Mouse (Mus musculus): ENCODE results near the gene Ppif. TPM values are rescaled to one million over a fixed set of nuclear protein-coding genes. Genes with fewer than 3 reads are reported as not detected.

Gene Ppif
- total and polyA plus RNA-seq, 2 experiments from 2014 or later = 35.0 to 39.7 TPM

DNA sequence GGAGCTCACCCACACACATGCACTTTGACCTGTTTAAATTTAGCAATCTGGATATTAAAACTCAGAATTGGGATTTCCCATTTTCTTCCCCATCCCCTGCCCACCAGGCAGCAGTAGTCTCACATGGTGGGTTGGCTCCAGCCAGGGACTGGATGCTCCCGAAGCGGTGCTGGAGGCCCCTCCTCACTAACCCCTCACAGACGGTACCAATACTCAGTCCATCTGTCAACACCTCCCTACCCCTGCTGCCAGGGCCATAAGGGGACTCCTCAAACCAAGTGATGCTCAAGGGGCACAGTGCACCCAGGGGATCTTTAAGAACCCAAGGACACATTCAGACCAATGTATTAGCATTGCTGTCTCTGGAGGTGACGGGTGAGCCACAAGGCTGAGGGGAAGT lies 16.7 kb downstream of the Ppif start:
- WGBS = 73% methylated on average over 4 of the region's 4 CpGs
- H3K9me3 ChIP-seq (ENCODE audit: low read length) = no peaks in the 10 kb centered on the region
- no peak for ATAC-seq

DNA sequence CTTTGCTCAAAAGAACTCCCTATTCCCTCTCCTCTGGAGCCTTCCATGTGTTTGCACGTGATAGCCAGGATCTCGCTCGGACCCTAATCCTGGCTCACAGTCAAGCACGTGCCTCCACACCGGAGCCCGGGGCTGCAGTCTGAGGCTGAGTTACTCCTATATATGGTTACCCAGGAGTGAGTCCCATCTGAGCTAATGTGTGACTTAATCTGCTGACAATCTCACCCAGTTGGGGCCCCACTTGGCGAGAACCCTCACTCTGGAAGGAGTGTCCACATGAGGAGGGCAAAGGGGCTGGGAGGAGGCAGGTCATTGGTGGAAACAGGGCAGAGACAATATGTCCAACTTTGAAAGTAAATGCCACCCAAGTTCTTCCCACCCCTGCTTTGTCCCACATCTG lies 17.2 kb downstream of the Ppif start:
- Histone ChIP-seq H3K9ac (no peak overlapping the region), H3K4me3 (ENCODE audit: low read depth, low read length) (no peak overlapping the region), H3K27ac (ENCODE audit: low read depth, low read length) (no peak overlapping the region), H3K27me3 (ENCODE audit: insufficient read depth, low read length) (no peaks in the 10 kb centered on the region), H3K36me3 (ENCODE audit: insufficient read depth) (no peaks in the 10 kb centered on the region), H3K4me1 (ENCODE audit: insufficient read depth) (no peaks in the 10 kb centered on the region), H3K9me3 (ENCODE audit: low read length) (no peaks in the 10 kb centered on the region), H3K4me2 (ENCODE audit: low read depth) (no peak overlapping the region)
- no peak for TF ChIP-seq CTCF (IDR thresholded peaks at IDR 0.05; ENCODE audit: low read depth)
- no peak for ATAC-seq
- DNase-seq = no peak
- 58% methylated on average over 7 of the region's 7 CpGs for WGBS

More for the DNA sequence above, 16.7 kb downstream of the Ppif start:
- Histone ChIP-seq H3K27ac (ENCODE audit: low read depth, low read length) (no peak overlapping the region), H3K4me3 (ENCODE audit: low read depth, low read length) (no peak overlapping the region), H3K4me2 (ENCODE audit: low read depth) (no peak overlapping the region), H3K4me1 (ENCODE audit: insufficient read depth) (no peaks in the 10 kb centered on the region), H3K36me3 (ENCODE audit: insufficient read depth) (no peaks in the 10 kb centered on the region), H3K27me3 (ENCODE audit: insufficient read depth, low read length) (no peaks in the 10 kb centered on the region), H3K9ac (no peak overlapping the region)
- no peak for DNase-seq
- TF ChIP-seq CTCF (IDR thresholded peaks at IDR 0.05; ENCODE audit: low read depth) = no peak

DNA sequence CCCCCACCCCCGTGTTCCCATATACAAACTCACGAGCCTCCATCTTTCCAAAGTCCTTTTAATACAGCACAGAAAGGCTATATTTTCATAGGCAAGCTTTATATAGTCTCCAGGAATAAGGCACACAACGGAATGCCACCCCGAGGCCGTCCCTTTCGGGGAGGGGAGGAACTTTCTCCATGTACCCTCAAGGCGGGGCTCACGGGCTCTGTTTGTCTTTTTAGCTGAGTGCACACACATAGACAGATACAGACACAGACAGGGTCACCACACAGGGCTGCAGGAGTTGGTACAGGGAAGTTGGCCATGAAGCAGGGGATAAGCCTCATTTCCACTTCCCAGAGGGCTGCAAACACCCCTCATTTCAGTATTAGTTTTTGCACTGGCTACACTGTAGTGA lies 17.6 kb downstream of the Ppif start:
- no peak for TF ChIP-seq CTCF (IDR thresholded peaks at IDR 0.05; ENCODE audit: low read depth)
- DNase-seq (no peak), ATAC-seq (no peak)
- no peaks in the 10 kb centered on the region for H3K9me3 ChIP-seq (ENCODE audit: low read length)
- H3K27ac ChIP-seq (ENCODE audit: low read depth, low read length) = no peak overlapping the region
- H3K27me3 ChIP-seq (ENCODE audit: insufficient read depth, low read length) = no peaks in the 10 kb centered on the region
- H3K9ac ChIP-seq = no peak overlapping the region
- H3K4me3 ChIP-seq (ENCODE audit: low read depth, low read length) = no peak overlapping the region
- 61% methylated on average over 8 of the region's 8 CpGs for WGBS
- H3K4me2 ChIP-seq (ENCODE audit: low read depth) = no peak overlapping the region
- H3K36me3 ChIP-seq (ENCODE audit: insufficient read depth) = no peaks in the 10 kb centered on the region
- H3K4me1 ChIP-seq (ENCODE audit: insufficient read depth) = no peaks in the 10 kb centered on the region

DNA sequence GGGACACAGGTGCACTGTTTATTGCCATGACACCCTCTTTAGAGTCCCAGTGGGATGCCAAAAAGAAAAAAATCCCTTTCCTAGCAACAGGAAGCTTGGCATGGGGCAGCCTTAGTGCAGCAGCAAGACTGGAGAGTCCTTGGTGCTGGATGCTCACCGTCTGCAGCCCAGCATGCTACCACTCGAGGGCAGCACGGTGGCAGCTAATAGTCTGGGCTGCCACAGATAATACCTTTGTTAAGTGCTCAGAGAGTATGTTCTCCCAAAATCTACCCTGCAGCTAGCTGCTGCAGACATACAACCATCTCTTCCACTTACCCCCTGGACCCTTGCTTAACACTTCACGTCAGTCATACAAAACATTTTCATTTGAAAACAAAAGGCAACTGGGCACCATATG lies 19.5 kb downstream of the Ppif start:
- 20% methylated on average over 4 of the region's 4 CpGs for WGBS
- peak; percentile 61 for ATAC-seq
- TF ChIP-seq CTCF (IDR thresholded peaks at IDR 0.05; ENCODE audit: low read depth) = peak; percentile 75
- DNase-seq = peak; percentile 64
- Histone ChIP-seq H3K4me2 (ENCODE audit: low read depth) (no peak overlapping the region), H3K27ac (ENCODE audit: low read depth, low read length) (no peak overlapping the region), H3K36me3 (ENCODE audit: insufficient read depth) (no peaks in the 10 kb centered on the region), H3K4me1 (ENCODE audit: insufficient read depth) (no peaks in the 10 kb centered on the region), H3K9ac (no peak overlapping the region), H3K9me3 (ENCODE audit: low read length) (no peaks in the 10 kb centered on the region), H3K27me3 (ENCODE audit: insufficient read depth, low read length) (no peaks in the 10 kb centered on the region), H3K4me3 (ENCODE audit: low read depth, low read length) (no peak overlapping the region)

GRCm38 (mm10) chr14:25716528-25716927 lies 22.6 kb downstream of the Ppif start:
- 100% methylated on average over 1 of the region's 1 CpGs for WGBS
- Histone ChIP-seq H3K36me3 (ENCODE audit: insufficient read depth) (no peaks in the 10 kb centered on the region), H3K4me2 (ENCODE audit: low read depth) (no peak overlapping the region), H3K4me1 (ENCODE audit: insufficient read depth) (no peaks in the 10 kb centered on the region), H3K9ac (no peak overlapping the region), H3K27me3 (ENCODE audit: insufficient read depth, low read length) (no peaks in the 10 kb centered on the region), H3K9me3 (ENCODE audit: low read length) (no peaks in the 10 kb centered on the region), H3K27ac (ENCODE audit: low read depth, low read length) (no peak overlapping the region), H3K4me3 (ENCODE audit: low read depth, low read length) (no peak overlapping the region)
- DNase-seq = no peak
- no peak for ATAC-seq
- TF ChIP-seq CTCF (IDR thresholded peaks at IDR 0.05; ENCODE audit: low read depth) = no peak

DNA sequence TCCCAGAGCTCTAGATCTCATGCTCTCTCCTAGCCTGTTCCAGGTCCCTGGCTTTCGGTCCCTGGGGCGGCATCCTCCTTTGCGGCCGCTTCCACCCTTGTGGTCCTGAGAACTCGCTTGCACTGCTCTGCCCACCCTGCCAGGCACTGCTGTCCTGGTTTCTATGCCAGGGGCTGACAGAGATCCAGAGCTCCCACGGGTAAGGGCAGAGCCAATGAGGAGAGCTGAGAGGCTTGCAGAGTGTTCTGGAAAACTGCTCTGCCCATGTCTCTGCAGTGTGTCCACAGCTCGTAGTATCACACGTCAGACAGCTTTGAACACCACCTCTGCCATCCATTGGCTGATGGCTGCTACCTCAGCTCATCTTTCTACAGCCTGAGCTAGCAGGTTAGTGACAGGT lies 23.8 kb downstream of the Ppif start:
- no peak overlapping the region for H3K4me3 ChIP-seq (ENCODE audit: low read depth, low read length)
- H3K36me3 ChIP-seq (ENCODE audit: insufficient read depth) = no peaks in the 10 kb centered on the region
- WGBS = 83% methylated on average over 8 of the region's 8 CpGs
- H3K4me2 ChIP-seq (ENCODE audit: low read depth) = no peak overlapping the region
- no peaks in the 10 kb centered on the region for H3K9me3 ChIP-seq (ENCODE audit: low read length)
- no peak for TF ChIP-seq CTCF (IDR thresholded peaks at IDR 0.05; ENCODE audit: low read depth)
- ATAC-seq (no peak), DNase-seq (no peak)
- H3K4me1 ChIP-seq (ENCODE audit: insufficient read depth) = no peaks in the 10 kb centered on the region
- H3K27me3 ChIP-seq (ENCODE audit: insufficient read depth, low read length) = no peaks in the 10 kb centered on the region
- H3K27ac ChIP-seq (ENCODE audit: low read depth, low read length) = no peak overlapping the region
- no peak overlapping the region for H3K9ac ChIP-seq

- H3K9me3 ChIP-seq (ENCODE audit: low read length) = no peaks in the 10 kb centered on the region
- ATAC-seq (no peak), DNase-seq (no peak)
- H3K4me3 ChIP-seq (ENCODE audit: low read depth, low read length) = no peak overlapping the region
- WGBS = 6% methylated on average over 2 of the region's 2 CpGs
- H3K27me3 ChIP-seq (ENCODE audit: insufficient read depth, low read length) = no peaks in the 10 kb centered on the region
- H3K4me2 ChIP-seq (ENCODE audit: low read depth) = no peak overlapping the region
- no peaks in the 10 kb centered on the region for H3K36me3 ChIP-seq (ENCODE audit: insufficient read depth)
- no peak for TF ChIP-seq CTCF (IDR thresholded peaks at IDR 0.05; ENCODE audit: low read depth)
- H3K27ac ChIP-seq (ENCODE audit: low read depth, low read length) = no peak overlapping the region
- no peaks in the 10 kb centered on the region for H3K4me1 ChIP-seq (ENCODE audit: insufficient read depth)
- no peak overlapping the region for H3K9ac ChIP-seq
Measured at GRCm38 (mm10) chr14:25718471-25718870, 24.5 kb downstream of the Ppif start.

GRCm38 (mm10) chr14:25719371-25719770 lies 25.4 kb downstream of the Ppif start:
- no peaks in the 10 kb centered on the region for H3K36me3 ChIP-seq (ENCODE audit: insufficient read depth)
- no peak overlapping the region for H3K27ac ChIP-seq (ENCODE audit: low read depth, low read length)
- 58% methylated on average over 9 of the region's 9 CpGs for WGBS
- H3K9ac ChIP-seq = no peak overlapping the region
- no peak for DNase-seq
- H3K27me3 ChIP-seq (ENCODE audit: insufficient read depth, low read length) = no peaks in the 10 kb centered on the region
- no peak for ATAC-seq
- no peak for TF ChIP-seq CTCF (IDR thresholded peaks at IDR 0.05; ENCODE audit: low read depth)
- no peak overlapping the region for H3K4me2 ChIP-seq (ENCODE audit: low read depth)
- H3K4me3 ChIP-seq (ENCODE audit: low read depth, low read length) = no peak overlapping the region
- no peaks in the 10 kb centered on the region for H3K4me1 ChIP-seq (ENCODE audit: insufficient read depth)
- H3K9me3 ChIP-seq (ENCODE audit: low read length) = no peaks in the 10 kb centered on the region

Data from forebrain, postnatal 0 days (tissue).